Mouse (Mus musculus): ENCODE results near the gene Ddx47. TPM values are rescaled to one million over a fixed set of nuclear protein-coding genes. Genes with fewer than 3 reads are reported as not detected.

Gene Ddx47
- total and polyA plus RNA-seq, 3 experiments, result 102 to 117 TPM; not detected in 1

DNA sequence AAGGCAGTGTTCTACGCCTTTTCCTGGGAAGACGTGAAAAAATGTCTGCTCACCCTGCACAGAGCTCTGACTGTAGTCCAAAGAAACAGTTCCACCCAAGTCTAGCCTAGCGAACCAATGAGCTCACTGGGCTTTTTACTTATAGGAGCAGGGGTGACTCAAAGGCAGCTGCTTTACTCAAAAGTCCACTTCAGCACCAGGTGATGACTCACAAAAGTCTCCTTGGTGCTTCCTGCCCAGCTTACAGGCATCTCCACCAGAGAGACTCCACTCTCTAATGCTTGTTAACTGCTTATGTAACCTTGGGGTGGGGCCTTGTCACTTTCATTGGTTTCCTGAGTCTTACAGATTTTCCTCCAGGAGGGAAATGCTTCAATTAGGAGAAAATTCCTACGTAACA, 49.3 kb downstream of the Ddx47 start:
- TF ChIP-seq SIN3A (IDR thresholded peaks at IDR 0.05; ENCODE audit: low read length) (no peak), KAT2A (conservative IDR thresholded peaks at IDR 0.05; ENCODE audit: low read depth, low read length) (no peak), SMC3 (IDR thresholded peaks at IDR 0.05; ENCODE audit: low read depth, low read length) (no peak), MAX (IDR thresholded peaks at IDR 0.05; ENCODE audit: low read length) (no peak), ZMIZ1 (IDR thresholded peaks at IDR 0.05; ENCODE audit: low read depth, low read length) (no peak), RAD21 (IDR thresholded peaks at IDR 0.05; ENCODE audit: low read depth, low read length) (no peak), HCFC1 (IDR thresholded peaks at IDR 0.05; ENCODE audit: low read depth, low read length) (no peak), EP300 (IDR thresholded peaks at IDR 0.05; ENCODE audit: low read depth in 1 of 2, low read length in 2 of 2) (no peak), MEF2A (IDR thresholded peaks at IDR 0.05; ENCODE audit: extremely low read depth, insufficient replicate concordance, low read depth, low read length, poor library complexity, severe bottlenecking) (no peak), CHD1 (IDR thresholded peaks at IDR 0.05; ENCODE audit: low read depth, low read length) (no peak), USF1 (IDR thresholded peaks at IDR 0.05; ENCODE audit: low read depth, low read length) (no peak), USF2 (IDR thresholded peaks at IDR 0.05; ENCODE audit: borderline replicate concordance in 1 of 2, insufficient read depth in 1 of 2, low read depth in 1 of 2, low read length in 2 of 2) (no peak), GATA1 (IDR thresholded peaks at IDR 0.05; ENCODE audit: low read depth, low read length) (no peak), NELFE (IDR thresholded peaks at IDR 0.05; ENCODE audit: low read depth, low read length) (no peak), ELF1 (IDR thresholded peaks at IDR 0.05; ENCODE audit: low read depth, low read length) (no peak)
- no peak for DNase-seq (ENCODE audit: low read depth, low spot score)
- Histone ChIP-seq H3K27me3 (ENCODE audit: control insufficient read depth in 1 of 2, insufficient read depth in 2 of 2, low read length in 2 of 2) (peaks cover 0 to 3% of the 10 kb centered on the region in 2 experiments; a peak in 2 of 4 replicates), H3K9me3 (replicated peaks; ENCODE audit: insufficient read depth, low read length) (no peaks in the 10 kb centered on the region), H3K79me2 (ENCODE audit: control insufficient read depth, insufficient read depth, low read length, poor library complexity) (no peaks in the 10 kb centered on the region), H3K4me3 (ENCODE audit: control insufficient read depth in 1 of 2, insufficient read depth in 1 of 2, low read depth in 2 of 2, low read length in 2 of 2) (no peak overlapping the region), H3K4me1 (ENCODE audit: control insufficient read depth in 1 of 2, insufficient read depth in 2 of 2, low read length in 2 of 2) (no peaks in the 10 kb centered on the region), H3K9ac (ENCODE audit: control insufficient read depth, low read depth, low read length, poor library complexity, severe bottlenecking) (no peak overlapping the region), H3K36me3 (ENCODE audit: control insufficient read depth in 1 of 2, insufficient read depth in 2 of 2, low read length in 2 of 2) (no peaks in the 10 kb centered on the region; a peak in 1 of 4 replicates), H3K27ac (ENCODE audit: control insufficient read depth, low read depth, low read length) (no peak overlapping the region)

GRCm38 (mm10) chr6:135064621-135065020, 53.2 kb downstream of the Ddx47 start:
- H3K4me3 ChIP-seq (ENCODE audit: control insufficient read depth in 1 of 2, insufficient read depth in 1 of 2, low read depth in 2 of 2, low read length in 2 of 2), result no peak overlapping the region
- H3K27ac ChIP-seq (ENCODE audit: control insufficient read depth, low read depth, low read length), result no peak overlapping the region
- DNase-seq (ENCODE audit: low read depth, low spot score), result no peak
- H3K79me2 ChIP-seq (ENCODE audit: control insufficient read depth, insufficient read depth, low read length, poor library complexity), result no peaks in the 10 kb centered on the region
- no peaks in the 10 kb centered on the region for H3K9me3 ChIP-seq (replicated peaks; ENCODE audit: insufficient read depth, low read length)
- no peaks in the 10 kb centered on the region; a peak in 1 of 4 replicates for H3K36me3 ChIP-seq (ENCODE audit: control insufficient read depth in 1 of 2, insufficient read depth in 2 of 2, low read length in 2 of 2)
- H3K27me3 ChIP-seq (ENCODE audit: control insufficient read depth in 1 of 2, insufficient read depth in 2 of 2, low read length in 2 of 2), result no peaks in the 10 kb centered on the region; a peak in 2 of 4 replicates
- no peaks in the 10 kb centered on the region for H3K4me1 ChIP-seq (ENCODE audit: control insufficient read depth in 1 of 2, insufficient read depth in 2 of 2, low read length in 2 of 2)
- TF ChIP-seq SMC3 (IDR thresholded peaks at IDR 0.05; ENCODE audit: low read depth, low read length) (no peak), EP300 (IDR thresholded peaks at IDR 0.05; ENCODE audit: low read depth in 1 of 2, low read length in 2 of 2) (no peak), ZMIZ1 (IDR thresholded peaks at IDR 0.05; ENCODE audit: low read depth, low read length) (no peak), BHLHE40 (IDR thresholded peaks at IDR 0.05; ENCODE audit: borderline replicate concordance, low read depth, low read length) (no peak), TCF12 (IDR thresholded peaks at IDR 0.05; ENCODE audit: low read depth, low read length) (no peak), NELFE (IDR thresholded peaks at IDR 0.05; ENCODE audit: low read depth, low read length) (no peak), MAFK (IDR thresholded peaks at IDR 0.05; ENCODE audit: borderline replicate concordance, low read depth, low read length) (no peak), MYC (IDR thresholded peaks at IDR 0.05; ENCODE audit: low read depth, low read length) (no peak), MAZ (IDR thresholded peaks at IDR 0.05; ENCODE audit: low read depth, low read length) (no peak)
- no peak overlapping the region for H3K9ac ChIP-seq (ENCODE audit: control insufficient read depth, low read depth, low read length, poor library complexity, severe bottlenecking)
